Mouse (Mus musculus): ENCODE measurements at regions not wholly inside any gene's neighbourhood (a gene's known extent, or its start where the extent isn't known, plus 50 kb on each side); places are given as distances from the start of the nearest gene placed in this dataset.

DNA sequence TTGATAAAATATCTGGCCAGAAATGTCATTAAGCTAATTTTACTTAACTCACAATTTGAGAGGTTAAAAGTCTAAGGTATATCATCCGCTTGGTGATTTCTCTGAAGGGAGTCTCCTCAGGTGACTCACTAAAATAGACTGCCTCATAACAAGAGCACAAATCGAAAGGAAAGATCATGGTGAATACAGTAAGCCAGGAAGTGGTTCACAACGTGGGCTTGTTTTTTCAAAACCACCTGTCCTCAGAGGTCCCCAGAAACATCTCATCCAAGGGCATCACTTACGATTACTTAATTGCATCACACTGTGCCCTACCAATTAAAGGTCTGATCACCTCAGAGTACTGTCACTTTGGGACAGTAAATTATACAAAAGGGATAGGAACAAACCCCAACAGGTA is 1009.0 kb upstream of the Cited2 start:
- no peak overlapping the region for H3K4me3 ChIP-seq (ENCODE audit: low read depth, low read length)
- ATAC-seq, result no peak
- TF ChIP-seq CTCF (IDR thresholded peaks at IDR 0.05; ENCODE audit: low read depth), result no peak

DNA sequence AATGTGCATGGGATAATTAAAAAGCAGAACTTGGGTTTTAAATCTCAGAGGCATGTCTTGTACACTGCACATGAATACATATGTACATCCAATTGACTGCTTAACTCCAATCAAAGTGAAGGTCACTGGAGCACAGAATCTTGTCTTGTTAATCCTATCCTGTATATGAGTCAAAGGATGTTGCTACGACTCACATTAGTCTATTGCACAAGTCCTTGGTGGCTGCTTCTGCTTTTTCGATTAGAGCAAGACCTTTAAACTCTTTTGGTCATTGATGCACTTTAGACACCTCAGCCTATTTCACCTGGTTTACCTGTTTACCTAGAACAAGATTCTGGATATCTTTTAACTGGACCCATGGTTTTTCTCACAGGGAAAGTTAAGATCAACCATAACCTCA is 1008.5 kb upstream of the Cited2 start:
- Histone ChIP-seq H3K4me1 (replicated peaks; ENCODE audit: control insufficient read depth, insufficient read depth, low read length) (no peaks in the 10 kb centered on the region), H3K27me3 (replicated peaks; ENCODE audit: control insufficient read depth, insufficient read depth, low read length) (no peaks in the 10 kb centered on the region), H3K4me3 (ENCODE audit: low read depth, low read length) (no peak overlapping the region), H3K9me3 (ENCODE audit: control insufficient read depth) (no peaks in the 10 kb centered on the region), H3K27ac (ENCODE audit: low read depth, low read length) (no peak overlapping the region), H3K9ac (ENCODE audit: low read depth, low read length) (no peak overlapping the region), H3K4me2 (replicated peaks; ENCODE audit: low read depth) (no peak overlapping the region), H3K36me3 (ENCODE audit: control insufficient read depth, insufficient read depth) (no peaks in the 10 kb centered on the region)
- no peak for ATAC-seq
- 73% methylated on average over 2 of the region's 2 CpGs for WGBS
- TF ChIP-seq CTCF (IDR thresholded peaks at IDR 0.05; ENCODE audit: low read depth), result no peak

More for the DNA sequence above, 1009.0 kb upstream of the Cited2 start:
- Histone ChIP-seq H3K27ac (ENCODE audit: low read depth, low read length) (no peak overlapping the region), H3K4me1 (replicated peaks; ENCODE audit: control insufficient read depth, insufficient read depth, low read length) (no peaks in the 10 kb centered on the region), H3K27me3 (replicated peaks; ENCODE audit: control insufficient read depth, insufficient read depth, low read length) (no peaks in the 10 kb centered on the region), H3K9ac (ENCODE audit: low read depth, low read length) (no peak overlapping the region), H3K36me3 (ENCODE audit: control insufficient read depth, insufficient read depth) (no peaks in the 10 kb centered on the region), H3K9me3 (ENCODE audit: control insufficient read depth) (no peaks in the 10 kb centered on the region), H3K4me2 (replicated peaks; ENCODE audit: low read depth) (no peak overlapping the region)
- 69% methylated on average over 4 of the region's 4 CpGs for WGBS

DNA sequence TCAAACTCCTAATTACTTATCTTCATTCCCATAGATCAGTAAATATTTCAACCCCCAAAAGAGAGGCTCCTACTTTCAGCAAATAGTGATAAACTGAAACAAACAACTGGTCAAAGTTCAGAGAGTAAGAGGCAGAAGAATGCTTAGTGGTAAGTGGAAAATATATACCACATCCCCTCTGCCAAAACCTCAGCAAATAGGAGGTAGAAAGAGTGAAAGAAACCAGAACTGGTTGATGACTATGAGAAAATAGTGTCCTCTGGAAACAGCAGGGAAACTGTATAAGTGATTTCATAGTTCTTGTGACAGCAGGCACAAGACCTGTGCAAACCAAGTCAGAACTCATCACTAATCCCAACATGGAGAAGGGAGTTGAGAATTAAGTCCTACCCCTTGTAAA is 980.8 kb upstream of the Cited2 start:
- H3K9me3 ChIP-seq (ENCODE audit: control insufficient read depth), result no peaks in the 10 kb centered on the region
- no peaks in the 10 kb centered on the region for H3K36me3 ChIP-seq (ENCODE audit: control insufficient read depth, insufficient read depth)
- no peak overlapping the region for H3K4me3 ChIP-seq (ENCODE audit: low read depth, low read length)
- H3K27ac ChIP-seq (ENCODE audit: low read depth, low read length), result no peak overlapping the region
- no peak for TF ChIP-seq CTCF (IDR thresholded peaks at IDR 0.05; ENCODE audit: low read depth)
- no peak overlapping the region for H3K9ac ChIP-seq (ENCODE audit: low read depth, low read length)
- H3K4me2 ChIP-seq (replicated peaks; ENCODE audit: low read depth), result no peak overlapping the region
- H3K27me3 ChIP-seq (replicated peaks; ENCODE audit: control insufficient read depth, insufficient read depth, low read length), result no peaks in the 10 kb centered on the region
- H3K4me1 ChIP-seq (replicated peaks; ENCODE audit: control insufficient read depth, insufficient read depth, low read length), result no peaks in the 10 kb centered on the region
- no peak for ATAC-seq

DNA sequence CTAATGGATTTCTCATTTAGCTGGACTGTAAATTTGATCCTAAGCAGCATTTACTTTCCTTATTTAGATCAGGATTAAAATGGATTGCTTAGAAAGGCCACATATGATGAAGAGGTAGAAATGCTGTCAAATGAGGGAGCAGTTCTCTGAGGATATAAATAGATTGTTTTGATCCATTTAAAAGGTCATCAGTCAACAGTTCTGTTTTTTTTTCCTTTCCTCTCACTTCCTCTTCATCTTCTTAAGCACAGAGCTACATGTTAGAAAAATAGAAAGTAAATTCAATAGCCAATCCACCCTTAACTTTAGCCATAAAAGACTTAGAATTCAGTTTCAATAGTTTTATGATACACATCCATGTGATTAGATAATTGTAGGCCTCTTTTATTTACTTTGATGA is 971.5 kb upstream of the Cited2 start:
- no peaks in the 10 kb centered on the region for H3K9me3 ChIP-seq (ENCODE audit: control insufficient read depth)
- H3K9ac ChIP-seq (ENCODE audit: low read depth, low read length), result no peak overlapping the region
- H3K4me3 ChIP-seq (ENCODE audit: low read depth, low read length), result no peak overlapping the region
- H3K4me2 ChIP-seq (replicated peaks; ENCODE audit: low read depth), result no peak overlapping the region
- H3K27ac ChIP-seq (ENCODE audit: low read depth, low read length), result no peak overlapping the region
- no peaks in the 10 kb centered on the region for H3K36me3 ChIP-seq (ENCODE audit: control insufficient read depth, insufficient read depth)
- TF ChIP-seq CTCF (IDR thresholded peaks at IDR 0.05; ENCODE audit: low read depth), result no peak
- no peak for ATAC-seq
- no peaks in the 10 kb centered on the region for H3K27me3 ChIP-seq (replicated peaks; ENCODE audit: control insufficient read depth, insufficient read depth, low read length)
- no peaks in the 10 kb centered on the region for H3K4me1 ChIP-seq (replicated peaks; ENCODE audit: control insufficient read depth, insufficient read depth, low read length)

DNA sequence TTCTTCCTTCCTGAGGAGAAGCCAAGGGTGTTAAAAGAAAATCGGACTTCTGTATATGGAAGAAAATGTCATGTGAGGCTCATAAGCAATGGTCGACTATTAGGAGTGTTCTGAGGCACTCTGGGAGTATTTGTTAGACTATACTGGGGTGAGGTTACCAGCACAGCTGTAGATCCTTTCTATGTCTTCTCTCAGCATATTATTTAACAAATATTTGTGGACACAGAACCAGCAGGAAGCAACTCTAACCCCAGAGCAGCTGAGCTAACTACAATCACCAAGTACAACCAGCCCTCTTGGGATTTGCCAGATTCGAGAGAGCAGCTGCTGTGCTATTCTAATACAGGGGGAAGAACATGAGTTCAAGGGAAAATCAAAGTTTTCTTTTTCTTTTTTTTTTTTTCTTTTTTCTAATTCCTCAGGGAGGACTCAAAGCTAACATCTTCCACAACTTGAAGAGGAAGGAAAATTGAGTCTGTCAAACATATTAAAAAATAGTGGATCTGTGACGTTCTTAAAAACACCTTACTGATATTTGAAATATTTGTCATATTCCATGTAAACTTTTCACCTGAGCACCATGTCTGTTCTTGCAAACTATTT is 933.3 kb upstream of the Cited2 start:
- Histone ChIP-seq H3K4me2 (replicated peaks; ENCODE audit: low read depth) (no peak overlapping the region), H3K9ac (ENCODE audit: low read depth, low read length) (no peak overlapping the region), H3K4me1 (replicated peaks; ENCODE audit: control insufficient read depth, insufficient read depth, low read length) (no peaks in the 10 kb centered on the region), H3K9me3 (ENCODE audit: control insufficient read depth) (no peaks in the 10 kb centered on the region), H3K27me3 (replicated peaks; ENCODE audit: control insufficient read depth, insufficient read depth, low read length) (no peaks in the 10 kb centered on the region), H3K27ac (ENCODE audit: low read depth, low read length) (no peak overlapping the region), H3K4me3 (ENCODE audit: low read depth, low read length) (no peak overlapping the region), H3K36me3 (ENCODE audit: control insufficient read depth, insufficient read depth) (no peaks in the 10 kb centered on the region)
- 65% methylated on average over 4 of the region's 4 CpGs for WGBS
- no peak for TF ChIP-seq CTCF (IDR thresholded peaks at IDR 0.05; ENCODE audit: low read depth)
- no peak for ATAC-seq

DNA sequence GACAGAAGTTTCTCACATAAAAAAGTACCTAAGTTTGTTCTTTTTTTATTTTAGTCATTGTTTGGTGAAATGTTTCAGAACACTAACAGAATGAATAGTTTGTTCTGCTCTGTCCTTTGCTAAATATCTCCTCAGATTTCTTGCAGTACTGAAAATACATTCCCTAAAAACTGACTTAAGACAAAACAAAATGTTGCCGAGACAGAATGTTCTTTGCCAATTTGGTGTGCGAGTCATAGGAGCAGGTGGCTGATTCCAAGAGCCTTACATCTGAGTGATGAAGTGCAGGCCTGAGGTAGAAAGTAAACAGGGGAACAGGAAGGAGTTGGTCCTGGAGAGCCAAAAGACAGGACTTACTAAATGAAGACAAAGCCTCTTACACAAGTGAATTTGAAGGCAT is 919.0 kb upstream of the Cited2 start:
- no peak for ATAC-seq
- 68% methylated on average over 2 of the region's 2 CpGs for WGBS
- Histone ChIP-seq H3K4me1 (replicated peaks; ENCODE audit: control insufficient read depth, insufficient read depth, low read length) (no peaks in the 10 kb centered on the region), H3K27ac (ENCODE audit: low read depth, low read length) (no peak overlapping the region), H3K4me3 (ENCODE audit: low read depth, low read length) (no peak overlapping the region), H3K9ac (ENCODE audit: low read depth, low read length) (no peak overlapping the region), H3K4me2 (replicated peaks; ENCODE audit: low read depth) (no peak overlapping the region), H3K27me3 (replicated peaks; ENCODE audit: control insufficient read depth, insufficient read depth, low read length) (no peaks in the 10 kb centered on the region), H3K36me3 (ENCODE audit: control insufficient read depth, insufficient read depth) (no peaks in the 10 kb centered on the region), H3K9me3 (ENCODE audit: control insufficient read depth) (no peaks in the 10 kb centered on the region)
- TF ChIP-seq CTCF (IDR thresholded peaks at IDR 0.05; ENCODE audit: low read depth), result no peak

DNA sequence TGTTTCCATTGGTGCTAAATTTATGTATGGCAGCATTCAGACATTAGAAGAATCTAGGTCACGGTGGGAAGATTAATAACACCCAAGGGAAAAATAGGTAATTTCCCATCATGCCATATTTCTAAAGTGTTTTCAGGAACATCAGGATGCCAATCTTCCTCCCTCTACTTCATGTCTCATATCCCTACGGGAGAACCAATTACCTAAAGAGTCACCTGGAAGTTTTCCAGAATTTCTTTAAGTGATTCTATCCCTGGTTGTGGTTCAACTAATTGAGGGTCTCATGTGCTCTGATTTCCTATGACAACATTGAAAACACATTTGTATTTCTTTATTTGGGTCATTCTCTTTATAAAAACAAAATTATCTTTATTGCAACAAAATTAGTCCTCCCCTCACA is 912.3 kb upstream of the Cited2 start:
- Histone ChIP-seq H3K27ac (ENCODE audit: low read depth, low read length) (no peak overlapping the region), H3K9ac (ENCODE audit: low read depth, low read length) (no peak overlapping the region), H3K4me2 (replicated peaks; ENCODE audit: low read depth) (no peak overlapping the region), H3K4me3 (ENCODE audit: low read depth, low read length) (no peak overlapping the region), H3K4me1 (replicated peaks; ENCODE audit: control insufficient read depth, insufficient read depth, low read length) (no peaks in the 10 kb centered on the region), H3K9me3 (ENCODE audit: control insufficient read depth) (no peaks in the 10 kb centered on the region), H3K36me3 (ENCODE audit: control insufficient read depth, insufficient read depth) (no peaks in the 10 kb centered on the region), H3K27me3 (replicated peaks; ENCODE audit: control insufficient read depth, insufficient read depth, low read length) (no peaks in the 10 kb centered on the region)
- no peak for ATAC-seq
- TF ChIP-seq CTCF (IDR thresholded peaks at IDR 0.05; ENCODE audit: low read depth), result no peak
- WGBS, result 81% methylated on average over 2 of the region's 2 CpGs
